Mouse (Mus musculus) stomach, postnatal 0 days (tissue): Measurements from ENCODE around the gene Garnl3. TPM values are rescaled to one million over a fixed set of nuclear protein-coding genes. Genes with fewer than 3 reads are reported as not detected.

Source experiments
- ATAC-seq: fragments of 200-750 bp; cut with Nextera tagmentation; 2 replicates; pipeline ENCODE4 v1.8.0; 2017; ENCODE audit not compliant: low FRiP score, low TSS enrichment
- DNase-seq: peaks from one replicate; pipeline ENCODE4 v3.0.0-alpha.2; 2016; ENCODE audit warnings: low spot score
- H3K27ac ChIP-seq: fragments of 300-500 bp; sonication (generic); replicated peaks from 2 replicates; pipeline ENCODE4 v1.5.1; 2014; ENCODE audit warnings: mild to moderate bottlenecking, control low read depth
- H3K27me3 ChIP-seq: fragments of 300-500 bp; sonication (generic); 2 replicates; pipeline ENCODE4 v1.6.1; 2014; ENCODE audit warnings: low read length; ENCODE audit not compliant: control insufficient read depth, insufficient read depth
- H3K36me3 ChIP-seq: fragments of 300-500 bp; sonication (generic); 2 replicates; pipeline ENCODE4 v1.6.1; 2014; ENCODE audit warnings: low read length, mixed read lengths; ENCODE audit not compliant: control insufficient read depth, insufficient read depth
- H3K4me1 ChIP-seq: fragments of 300-500 bp; sonication (generic); replicated peaks from 2 replicates; pipeline ENCODE4 v1.6.1; 2014; ENCODE audit warnings: antibody characterized with exemption; ENCODE audit not compliant: control insufficient read depth, insufficient read depth
- H3K4me2 ChIP-seq: fragments of 300-500 bp; sonication (generic); replicated peaks from 2 replicates; pipeline ENCODE4 v1.6.1; 2014; ENCODE audit warnings: low read depth, mild to moderate bottlenecking, control low read depth, moderate library complexity
- H3K4me3 ChIP-seq: fragments of 300-500 bp; sonication (generic); 2 replicates; pipeline ENCODE4 v1.5.1; 2014; ENCODE audit warnings: low read depth, low read length, control low read depth
- H3K9ac ChIP-seq: fragments of 300-500 bp; sonication (generic); 2 replicates; pipeline ENCODE4 v1.6.1; 2014; ENCODE audit warnings: mild to moderate bottlenecking, low read length, control low read depth, mixed read lengths
- H3K9me3 ChIP-seq: fragments of 300-500 bp; sonication (generic); 2 replicates; pipeline ENCODE4 v1.6.1; 2016; ENCODE audit warnings: low read length; ENCODE audit not compliant: control insufficient read depth
- CTCF ChIP-seq: IDR thresholded peaks from 2 replicates; pipeline ENCODE4 v1.5.1; 2016; ENCODE audit warnings: antibody characterized with exemption, low read depth, mild to moderate bottlenecking, moderate library complexity
- EP300 ChIP-seq: optimal IDR thresholded peaks from 2 replicates; pipeline ENCODE3; 2016; ENCODE audit warnings: antibody characterized with exemption
- WGBS: fragments of 180-500 bp; shearing (Covaris S2); extraction: QIAGEN DNeasy Blood & Tissue Kit; methylation state at CpG from one replicate; pipeline ENCODE4 v1.1.7; 2014; 5-methylcytosine and 5-hydroxymethylcytosine counted together
- polyA plus RNA-seq: library from polyadenylated mRNA; unstranded; fragments of >200 nt; fragmentation: Nextera tagmentation; extraction: Ambion mirVana; gene quantifications from 2 replicates; pipeline ENCODE4 v1.2.1, GENCODE M21; 2015

Garnl3 gene
- polyA plus RNA-seq, 1 experiment from 2014 or later, result 5.6 TPM

GRCm38 (mm10) chr2:33154751-33155372 is 23.4 kb upstream of the Garnl3 start:
- Histone ChIP-seq H3K36me3 (no peaks in the 10 kb centered on the region), H3K4me2 (no peak overlapping the region), H3K4me1 (no peaks in the 10 kb centered on the region), H3K27me3 (no peaks in the 10 kb centered on the region), H3K4me3 (no peak overlapping the region), H3K9me3 (no peaks in the 10 kb centered on the region), H3K9ac (no peak overlapping the region), H3K27ac (no peak overlapping the region)
- DNase-seq (peak; percentile 73), ATAC-seq (peak; percentile 55; the same call in 1 of the 2 replicates)
- WGBS, result 23% methylated on average over 5 of the region's 5 CpGs
- TF ChIP-seq CTCF, result peak; percentile 98
- TF ChIP-seq EP300, result no peak

- Histone ChIP-seq H3K27me3 (no peaks in the 10 kb centered on the region), H3K4me2 (no peak overlapping the region), H3K36me3 (no peaks in the 10 kb centered on the region), H3K9ac (no peak overlapping the region), H3K27ac (no peak overlapping the region), H3K9me3 (no peaks in the 10 kb centered on the region), H3K4me1 (no peaks in the 10 kb centered on the region), H3K4me3 (no peak overlapping the region)
- no peak for DNase-seq
- TF ChIP-seq CTCF (no peak), EP300 (no peak)
- ATAC-seq, result no peak
- WGBS, result 82% methylated on average over 4 of the region's 4 CpGs
Observed at GRCm38 (mm10) chr2:33146994-33147393, 15.5 kb upstream of the Garnl3 start.

GRCm38 (mm10) chr2:33143292-33143691 is 11.8 kb upstream of the Garnl3 start:
- Histone ChIP-seq H3K4me1 (no peaks in the 10 kb centered on the region), H3K9ac (no peak overlapping the region), H3K9me3 (no peaks in the 10 kb centered on the region), H3K4me2 (no peak overlapping the region), H3K4me3 (no peak overlapping the region), H3K27ac (no peak overlapping the region), H3K27me3 (no peaks in the 10 kb centered on the region), H3K36me3 (no peaks in the 10 kb centered on the region)
- DNase-seq (no peak), ATAC-seq (no peak)
- 88% methylated on average over 2 of the region's 2 CpGs for WGBS
- TF ChIP-seq CTCF, result no peak
- no peak for TF ChIP-seq EP300

GRCm38 (mm10) chr2:33138491-33138890 is 7.0 kb upstream of the Garnl3 start:
- Histone ChIP-seq H3K9me3 (no peaks in the 10 kb centered on the region), H3K27me3 (no peaks in the 10 kb centered on the region), H3K4me1 (no peaks in the 10 kb centered on the region), H3K4me2 (no peak overlapping the region), H3K27ac (no peak overlapping the region), H3K4me3 (no peak overlapping the region), H3K36me3 (0 out of 2 replicates have a peak, but pooled peaks cover 3% of the 10 kb centered on the region), H3K9ac (no peak overlapping the region)
- WGBS, result 80% methylated on average over 2 of the region's 2 CpGs
- TF ChIP-seq EP300 (no peak), CTCF (no peak)
- no peak for DNase-seq
- ATAC-seq, result no peak

- H3K4me2 ChIP-seq, result no peak overlapping the region
- TF ChIP-seq EP300 (no peak), CTCF (no peak)
- no peak for DNase-seq
- no peaks in the 10 kb centered on the region for H3K27me3 ChIP-seq
- no peak for ATAC-seq
- WGBS, result 84% methylated on average over 4 of the region's 4 CpGs
- no peak overlapping the region for H3K4me3 ChIP-seq
- H3K4me1 ChIP-seq, result no peaks in the 10 kb centered on the region
- no peak overlapping the region for H3K9ac ChIP-seq
- 0 out of 2 replicates have a peak, but pooled peaks cover 3% of the 10 kb centered on the region for H3K36me3 ChIP-seq
- H3K27ac ChIP-seq, result no peak overlapping the region
- H3K9me3 ChIP-seq, result no peaks in the 10 kb centered on the region
Observed at GRCm38 (mm10) chr2:33137731-33138130, 6.3 kb upstream of the Garnl3 start.

GRCm38 (mm10) chr2:33137244-33137643 is 5.8 kb upstream of the Garnl3 start:
- Histone ChIP-seq H3K36me3 (0 out of 2 replicates have a peak, but pooled peaks cover 3% of the 10 kb centered on the region), H3K9ac (no peak overlapping the region), H3K27ac (no peak overlapping the region), H3K4me3 (no peak overlapping the region), H3K27me3 (no peaks in the 10 kb centered on the region), H3K4me1 (no peaks in the 10 kb centered on the region), H3K9me3 (no peaks in the 10 kb centered on the region), H3K4me2 (no peak overlapping the region)
- 88% methylated on average over 9 of the region's 9 CpGs for WGBS
- ATAC-seq (no peak), DNase-seq (no peak)
- TF ChIP-seq EP300, result no peak
- TF ChIP-seq CTCF, result no peak
